ENCODE assay signal across 8 mouse cellular contexts in genomic region chr5:65019823-65020222, GRCm38 (mm10). TPM values are rescaled to one million over a fixed set of nuclear protein-coding genes. Genes with fewer than 3 reads are reported as not detected.
A peak's percentile ranks its signal among the peaks of the same experiment; 100 is the strongest.
DNase-seq lines count a peak whose midpoint lies in the region; ATAC-seq and TF ChIP-seq lines count a peak whose summit lies in the region.

No protein-coding gene starts in this region.

- no peak overlapping the region for H3K9ac ChIP-seq in forebrain, embryonic 13.5 days
- H3K9ac ChIP-seq in forebrain, embryonic 11.5 days (ENCODE audit: low read length): no peak overlapping the region
- no peak overlapping the region for H3K9ac ChIP-seq in midbrain, postnatal 0 days (replicated peaks; ENCODE audit: low read length, poor library complexity, severe bottlenecking)

- H3K9me3 ChIP-seq in forebrain, embryonic 13.5 days (replicated peaks): no peaks in the 10 kb centered on the region
- H3K9me3 ChIP-seq in forebrain, embryonic 11.5 days (ENCODE audit: control insufficient read depth, low read length): no peaks in the 10 kb centered on the region
- H3K9me3 ChIP-seq in midbrain, postnatal 0 days (ENCODE audit: low read length): no peaks in the 10 kb centered on the region

- peaks cover 3% of the 10 kb centered on the region; the same call in 1 of the 2 replicates for H3K4me1 ChIP-seq in forebrain, embryonic 13.5 days
- H3K4me1 ChIP-seq in forebrain, embryonic 11.5 days (replicated peaks; ENCODE audit: control insufficient read depth, insufficient read depth, low read length): no peaks in the 10 kb centered on the region
- H3K4me1 ChIP-seq in spleen, adult 2 months (ENCODE audit: control insufficient read depth, insufficient read depth, insufficient read length): no peaks in the 10 kb centered on the region; the same call in 1 of the 2 replicates
- peaks cover 6% of the 10 kb centered on the region for H3K4me1 ChIP-seq in cortical plate, adult 2 months (ENCODE audit: control insufficient read depth, insufficient read depth, low read length)
- H3K4me1 ChIP-seq in midbrain, postnatal 0 days (ENCODE audit: insufficient read depth, low read length): no peaks in the 10 kb centered on the region

- H3K27me3 ChIP-seq in forebrain, embryonic 13.5 days: no peaks in the 10 kb centered on the region
- no peaks in the 10 kb centered on the region for H3K27me3 ChIP-seq in forebrain, embryonic 11.5 days (ENCODE audit: control insufficient read depth, insufficient read depth, low read length)
- H3K27me3 ChIP-seq in spleen, adult 2 months (ENCODE audit: control insufficient read depth, insufficient read depth, low read length): no peaks in the 10 kb centered on the region
- H3K27me3 ChIP-seq in midbrain, postnatal 0 days (ENCODE audit: insufficient read depth, low read length): no peaks in the 10 kb centered on the region

- H3K4me2 ChIP-seq in forebrain, embryonic 13.5 days: no peak overlapping the region
- H3K4me2 ChIP-seq in forebrain, embryonic 11.5 days (ENCODE audit: low read depth, low read length, severe bottlenecking): no peak overlapping the region
- no peak overlapping the region for H3K4me2 ChIP-seq in midbrain, postnatal 0 days (ENCODE audit: low read depth, low read length, poor library complexity, severe bottlenecking)

- TF ChIP-seq CTCF in spleen, adult 2 months (IDR thresholded peaks at IDR 0.05; ENCODE audit: extremely low read depth, insufficient read depth, insufficient read length, insufficient replicate concordance): no peak
- 0 out of 2 replicates have a peak, but pooled peaks have one; percentile 17 for TF ChIP-seq CTCF in cortical plate, adult 2 months (IDR thresholded peaks at IDR 0.05; ENCODE audit: extremely low read depth, insufficient read depth, low read length)
- peak; percentile 62 for TF ChIP-seq CTCF in midbrain, postnatal 0 days (IDR thresholded peaks at IDR 0.05)

- WGBS in forebrain, embryonic 13.5 days: 54% methylated on average over 7 of the region's 7 CpGs
- 76% methylated on average over 7 of the region's 7 CpGs for WGBS in forebrain, embryonic 11.5 days
- WGBS in spleen, adult 2 months: 26% methylated on average over 7 of the region's 7 CpGs
- WGBS in midbrain, postnatal 0 days: 45% methylated on average over 7 of the region's 7 CpGs

- H3K27ac ChIP-seq in forebrain, embryonic 13.5 days: peak overlapping the region; percentile 37; the same call in 1 of the 2 replicates
- H3K27ac ChIP-seq in forebrain, embryonic 11.5 days (ENCODE audit: low read depth, low read length): no peak overlapping the region
- H3K27ac ChIP-seq in spleen, adult 2 months (ENCODE audit: insufficient read depth, low read length): 0 out of 2 replicates have a peak overlapping the region, but pooled peaks have one; percentile 9
- H3K27ac ChIP-seq in cortical plate, adult 2 months (ENCODE audit: insufficient read depth, low read length): no peak overlapping the region
- H3K27ac ChIP-seq in midbrain, postnatal 0 days (ENCODE audit: low read depth, low read length): 0 out of 2 replicates have a peak overlapping the region, but pooled peaks have one; percentile 3

- no peak overlapping the region for H3K4me3 ChIP-seq in forebrain, embryonic 13.5 days
- H3K4me3 ChIP-seq in forebrain, embryonic 11.5 days (ENCODE audit: low read depth, low read length): no peak overlapping the region
- H3K4me3 ChIP-seq in spleen, adult 2 months (ENCODE audit: extremely low read depth, insufficient read depth, insufficient read length): no peak overlapping the region
- H3K4me3 ChIP-seq in cortical plate, adult 2 months (ENCODE audit: insufficient read depth, low read length): no peak overlapping the region
- H3K4me3 ChIP-seq in midbrain, postnatal 0 days (ENCODE audit: low read depth, low read length): no peak overlapping the region

- H3K36me3 ChIP-seq in forebrain, embryonic 13.5 days (ENCODE audit: poor library complexity, severe bottlenecking): no peaks in the 10 kb centered on the region
- H3K36me3 ChIP-seq in forebrain, embryonic 11.5 days (ENCODE audit: control insufficient read depth, insufficient read depth, low read length): no peaks in the 10 kb centered on the region
- no peaks in the 10 kb centered on the region for H3K36me3 ChIP-seq in spleen, adult 2 months (ENCODE audit: control insufficient read depth, insufficient read depth, low read length)
- no peaks in the 10 kb centered on the region for H3K36me3 ChIP-seq in midbrain, postnatal 0 days (ENCODE audit: insufficient read depth, low read length)

- no peak for DNase-seq in forebrain, embryonic 11.5 days (ENCODE audit: low spot score)
- no peak for DNase-seq in spleen, adult 2 months (ENCODE audit: low read depth in 1 of 2, low spot score in 2 of 2)
- no peak for DNase-seq in spleen, postnatal 10 days (ENCODE audit: low spot score in 2 of 2)
- DNase-seq in kidney, postnatal 14 days: peak; percentile 86
- peak; percentile 91 for DNase-seq in midbrain, postnatal 0 days (ENCODE audit: low spot score)
- no peak for DNase-seq in thymus, postnatal 14 days

- no peak for TF ChIP-seq POLR2A in spleen, adult 2 months (IDR thresholded peaks at IDR 0.05; ENCODE audit: low read depth, low read length)
- TF ChIP-seq POLR2A in cortical plate, adult 2 months (IDR thresholded peaks at IDR 0.05; ENCODE audit: extremely low read depth, insufficient read depth, low read length): no peak

- ATAC-seq in forebrain, embryonic 13.5 days: peak; percentile 77
- ATAC-seq in forebrain, embryonic 11.5 days (replicated peaks; ENCODE audit: low FRiP score): no peak
- ATAC-seq in midbrain, postnatal 0 days (ENCODE audit: low FRiP score): peak; percentile 65; the same call in 1 of the 2 replicates

RNA-seq across cellular contexts. Expression of gene Fam114a1, which starts 50.0 kb away (rescaled TPM):
- 6.3 and 6.5 TPM in 2 replicates for polyA plus RNA-seq in forebrain, embryonic 13.5 days (2015; fragmentation: Nextera tagmentation; extraction: Ambion mirVana)
- 14.1 and 16.1 TPM in 2 replicates for polyA plus RNA-seq in forebrain, embryonic 11.5 days (2014; fragmentation: Nextera tagmentation; extraction: Ambion mirVana)
- 5.5 and 6.1 TPM in 2 replicates for polyA plus RNA-seq in spleen, adult 2 months (2012; rRNA removed)
- polyA plus RNA-seq in cortical plate, adult 2 months (2012; rRNA removed): 7.4 and 8.1 TPM in 2 replicates
- total RNA-seq in midbrain, postnatal 0 days (2014; rRNA removed): 2.5 and 6.2 TPM in 2 replicates
- polyA plus RNA-seq in midbrain, postnatal 0 days (2015; fragmentation: Nextera tagmentation; extraction: Ambion mirVana): 5.0 and 5.4 TPM in 2 replicates

RNA-seq across cellular contexts. Expression of gene Tlr6, which starts 59.9 kb away (rescaled TPM):
- 0.14 and 0.28 TPM in 2 replicates for polyA plus RNA-seq in forebrain, embryonic 13.5 days (2015; fragmentation: Nextera tagmentation; extraction: Ambion mirVana)
- polyA plus RNA-seq in forebrain, embryonic 11.5 days (2014; fragmentation: Nextera tagmentation; extraction: Ambion mirVana): 0.32 and 0.45 TPM in 2 replicates
- 2.4 and 3.4 TPM in 2 replicates for polyA plus RNA-seq in spleen, adult 2 months (2012; rRNA removed)
- polyA plus RNA-seq in cortical plate, adult 2 months (2012; rRNA removed): 0.72 and 1.1 TPM in 2 replicates
- 0.38 and 0.61 TPM in 2 replicates for total RNA-seq in midbrain, postnatal 0 days (2014; rRNA removed)
- polyA plus RNA-seq in midbrain, postnatal 0 days (2015; fragmentation: Nextera tagmentation; extraction: Ambion mirVana): 0.33 and 0.41 TPM in 2 replicates

Comparison
In these comparisons a context has a peak if more than half of its experiments do, and no peak if none do; other contexts are left out.
1. H3K27ac ChIP-seq: peak in forebrain, embryonic 13.5 days (single experiment), spleen, adult 2 months (single experiment) and midbrain, postnatal 0 days (single experiment); none in forebrain, embryonic 11.5 days (single experiment) and cortical plate, adult 2 months (single experiment).
2. DNase-seq: peak in kidney, postnatal 14 days (single experiment) and midbrain, postnatal 0 days (single experiment); none in forebrain, embryonic 11.5 days (single experiment), spleen, adult 2 months (0 of 2), spleen, postnatal 10 days (0 of 2) and thymus, postnatal 14 days (single experiment).